Mouse (Mus musculus) cerebellum, adult 8-10 months (tissue): ENCODE data around the gene Myo9b.
A peak's percentile ranks its signal among the peaks of the same experiment; 100 is the strongest.

Experiments used
- DNase-seq: peaks from one replicate; pipeline ENCODE4 v3.0.0; 2022

Gene Myo9b

GRCm38 (mm10) chr8:71368366-71368765 is 95.9 kb downstream of the Myo9b start:
- peak; percentile 18 for DNase-seq

- DNase-seq: peak; percentile 27
These were observed 96.7 kb downstream of the Myo9b start for GRCm38 (mm10) chr8:71369040-71369718.

- peak; percentile 31 for DNase-seq
These were observed 98.3 kb downstream of the Myo9b start for GRCm38 (mm10) chr8:71370711-71371235.

- DNase-seq: peak; percentile 95
These were observed 98.8 kb downstream of the Myo9b start, which contains the start of gene Ocel1 for GRCm38 (mm10) chr8:71371236-71371848. TSS of gene Ocel1 (plus strand) at chr8:71371298.

GRCm38 (mm10) chr8:71372427-71372826 is 99.9 kb downstream of the Myo9b start:
- peak; percentile 41 for DNase-seq

GRCm38 (mm10) chr8:71373000-71373399 is 100.5 kb downstream of the Myo9b start:
- DNase-seq: peak; percentile 22

GRCm38 (mm10) chr8:71374616-71375206 is 102.2 kb downstream of the Myo9b start:
- peak; percentile 34 for DNase-seq

GRCm38 (mm10) chr8:71375581-71376422 is 103.3 kb downstream of the Myo9b start:
- peak; percentile 79 for DNase-seq

GRCm38 (mm10) chr8:71376423-71377030 is 104.0 kb downstream of the Myo9b start:
- peak; percentile 42 for DNase-seq

- DNase-seq: no peak
These were observed 106.5 kb downstream of the Myo9b start for GRCm38 (mm10) chr8:71379008-71379407.

GRCm38 (mm10) chr8:71379512-71380075 is 107.1 kb downstream of the Myo9b start:
- DNase-seq: peak; percentile 23

- DNase-seq: peak; percentile 39
These were observed 108.0 kb downstream of the Myo9b start for GRCm38 (mm10) chr8:71380178-71381171.

GRCm38 (mm10) chr8:71381421-71381970 is 109.0 kb downstream of the Myo9b start, which contains the start of gene Nr2f6:
TSS of gene Nr2f6 (minus strand) at chr8:71381960.
- peak; percentile 72 for DNase-seq

GRCm38 (mm10) chr8:71381971-71382961 is 109.8 kb downstream of the Myo9b start:
- peak; percentile 45 for DNase-seq

GRCm38 (mm10) chr8:71383396-71383795 is 110.9 kb downstream of the Myo9b start:
- DNase-seq: no peak

GRCm38 (mm10) chr8:71383860-71384259 is 111.3 kb downstream of the Myo9b start:
- DNase-seq: no peak

- no peak for DNase-seq
These were observed 112.8 kb downstream of the Myo9b start for GRCm38 (mm10) chr8:71385212-71385835.

GRCm38 (mm10) chr8:71388267-71388666 is 115.8 kb downstream of the Myo9b start:
- no peak for DNase-seq

GRCm38 (mm10) chr8:71391696-71392095 is 119.2 kb downstream of the Myo9b start:
- DNase-seq: no peak
